Mouse (Mus musculus): ENCODE data around the gene Six2. TPM values are rescaled to one million over a fixed set of nuclear protein-coding genes. Genes with fewer than 3 reads are reported as not detected.

Six2 gene
- polyA plus RNA-seq, 1 experiment from 2014 or later = 9.5 TPM

DNA sequence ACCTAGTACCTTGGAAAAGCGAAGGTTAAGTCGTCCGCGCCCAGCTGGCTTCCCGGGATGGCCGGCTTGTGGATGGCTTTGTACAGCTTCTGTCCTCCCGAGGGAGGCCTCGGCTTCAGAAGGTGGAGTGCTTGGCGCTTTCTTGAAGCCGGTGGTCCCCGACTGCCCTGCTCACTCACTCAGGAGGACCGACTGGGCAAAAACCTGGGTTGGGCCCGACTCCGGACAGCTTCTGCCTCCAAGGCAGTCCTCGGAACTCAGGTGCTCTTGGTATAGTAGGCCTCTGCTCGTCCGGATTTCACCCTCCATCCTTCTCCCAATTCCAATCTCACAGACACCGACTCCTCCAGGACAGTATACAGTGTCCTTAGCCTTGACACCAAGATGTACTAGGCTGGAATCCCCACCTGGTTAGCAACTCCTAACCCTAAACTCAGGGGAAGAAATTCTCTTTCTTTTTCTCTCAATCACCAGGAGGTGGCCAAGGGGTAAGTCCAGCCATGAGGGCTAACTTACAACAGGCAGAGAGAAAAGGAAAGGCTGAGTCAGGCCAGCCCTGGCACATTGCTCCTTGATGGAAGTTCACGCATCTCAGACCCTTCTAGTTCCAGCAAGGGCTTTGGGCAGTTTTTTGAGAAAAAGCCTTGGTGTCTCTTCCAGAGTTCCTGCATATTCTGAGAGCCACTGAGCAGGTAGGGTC lies 7.1 kb downstream of the Six2 start:
- no peak for ATAC-seq (ENCODE audit: low FRiP score)
- peaks cover 89% of the 10 kb centered on the region for H3K27me3 ChIP-seq
- H3K36me3 ChIP-seq (replicated peaks) = no peaks in the 10 kb centered on the region
- H3K9me3 ChIP-seq = no peaks in the 10 kb centered on the region
- peak overlapping the region; percentile 12; the same call in 1 of the 2 replicates for H3K9ac ChIP-seq
- peaks cover 14% of the 10 kb centered on the region for H3K4me1 ChIP-seq
- 0 out of 2 replicates have a peak overlapping the region, but pooled peaks have one; percentile 39 for H3K4me2 ChIP-seq
- 0 out of 2 replicates have a peak overlapping the region, but pooled peaks have one; percentile 9 for H3K27ac ChIP-seq
- 2% methylated on average over 19 of the region's 19 CpGs for whole genome bisulfite sequencing
- peak overlapping the region; percentile 11; the same call in 1 of the 2 replicates for H3K4me3 ChIP-seq (replicated peaks)

DNA sequence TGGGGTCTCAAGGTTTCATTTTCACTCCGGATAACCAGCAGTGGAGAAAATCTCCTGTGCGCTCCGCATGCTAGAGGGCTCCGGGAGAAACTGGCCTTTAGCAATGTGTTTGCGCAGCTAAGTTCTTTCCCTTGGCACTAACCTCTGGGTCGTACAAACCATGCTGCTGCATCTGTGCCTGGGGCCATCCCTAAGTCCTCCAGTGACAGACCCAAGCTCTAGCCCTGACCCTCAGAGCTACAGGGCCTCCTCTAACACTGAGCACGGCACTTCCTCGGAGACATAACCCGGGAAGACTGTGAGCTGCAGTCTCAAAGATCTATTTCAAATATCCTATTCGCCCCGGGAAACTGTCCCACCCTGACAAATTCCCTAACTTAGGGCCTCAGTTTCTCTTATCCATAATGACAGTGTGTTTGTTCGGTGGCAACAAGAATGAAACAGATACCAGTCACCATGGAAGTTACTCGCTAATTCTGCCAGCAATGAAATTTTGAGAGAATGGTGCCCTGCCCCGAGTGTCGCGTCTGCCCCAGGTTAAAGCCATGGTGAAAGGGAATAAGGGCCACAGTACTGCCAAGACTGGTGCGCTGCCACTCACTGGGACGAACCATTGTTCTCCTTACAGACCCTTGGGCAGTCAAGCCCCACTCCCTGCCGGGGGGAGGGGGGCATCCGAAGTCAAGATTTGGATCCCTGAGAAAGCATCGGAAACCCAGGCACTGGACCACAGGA lies 7.8 kb downstream of the Six2 start:
- 0 out of 2 replicates have a peak overlapping the region, but pooled peaks have one; percentile 25 for H3K9ac ChIP-seq
- 0 out of 2 replicates have a peak overlapping the region, but pooled peaks have one; percentile 9 for H3K27ac ChIP-seq

DNA sequence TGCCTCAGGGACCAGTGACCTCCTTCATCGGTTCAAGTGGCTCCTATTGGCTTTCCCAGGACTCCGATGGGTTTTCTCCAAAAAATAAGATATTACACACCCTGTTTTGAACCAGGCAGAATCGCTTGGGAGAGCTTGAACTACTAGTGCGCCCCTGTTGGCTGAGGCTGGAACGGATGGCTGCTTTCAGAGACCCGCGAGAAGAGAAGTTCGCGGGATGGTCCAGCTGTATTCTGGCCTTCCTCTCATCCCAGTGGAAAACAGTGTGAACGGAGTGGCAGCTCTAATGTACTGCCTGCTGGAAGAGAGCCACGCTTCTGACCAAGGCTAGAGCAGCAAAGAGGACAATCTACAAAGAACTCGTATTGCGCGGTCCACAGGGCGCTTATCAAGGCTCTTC lies 8.4 kb downstream of the Six2 start:
- H3K4me1 ChIP-seq = peaks cover 10% of the 10 kb centered on the region
- H3K27ac ChIP-seq = no peak overlapping the region
- no peaks in the 10 kb centered on the region for H3K36me3 ChIP-seq (replicated peaks)
- no peaks in the 10 kb centered on the region for H3K9me3 ChIP-seq
- H3K27me3 ChIP-seq = peaks cover 81% of the 10 kb centered on the region
- H3K4me3 ChIP-seq (replicated peaks) = peak overlapping the region; percentile 23
- ATAC-seq (ENCODE audit: low FRiP score) = peak; percentile 33; the same call in 1 of the 2 replicates
- 0 out of 2 replicates have a peak overlapping the region, but pooled peaks have one; percentile 25 for H3K9ac ChIP-seq
- WGBS = 3% methylated on average over 15 of the region's 15 CpGs
- peak overlapping the region; percentile 39 for H3K4me2 ChIP-seq

More for the DNA sequence above, 7.8 kb downstream of the Six2 start:
- Histone ChIP-seq H3K27me3 (peaks cover 82% of the 10 kb centered on the region), H3K4me2 (peak overlapping the region; percentile 39), H3K9me3 (no peaks in the 10 kb centered on the region), H3K36me3 (replicated peaks) (no peaks in the 10 kb centered on the region), H3K4me1 (peaks cover 14% of the 10 kb centered on the region), H3K4me3 (replicated peaks) (peak overlapping the region; percentile 23)
- 2% methylated on average over 21 of the region's 21 CpGs for WGBS
- no peak for ATAC-seq (ENCODE audit: low FRiP score)

DNA sequence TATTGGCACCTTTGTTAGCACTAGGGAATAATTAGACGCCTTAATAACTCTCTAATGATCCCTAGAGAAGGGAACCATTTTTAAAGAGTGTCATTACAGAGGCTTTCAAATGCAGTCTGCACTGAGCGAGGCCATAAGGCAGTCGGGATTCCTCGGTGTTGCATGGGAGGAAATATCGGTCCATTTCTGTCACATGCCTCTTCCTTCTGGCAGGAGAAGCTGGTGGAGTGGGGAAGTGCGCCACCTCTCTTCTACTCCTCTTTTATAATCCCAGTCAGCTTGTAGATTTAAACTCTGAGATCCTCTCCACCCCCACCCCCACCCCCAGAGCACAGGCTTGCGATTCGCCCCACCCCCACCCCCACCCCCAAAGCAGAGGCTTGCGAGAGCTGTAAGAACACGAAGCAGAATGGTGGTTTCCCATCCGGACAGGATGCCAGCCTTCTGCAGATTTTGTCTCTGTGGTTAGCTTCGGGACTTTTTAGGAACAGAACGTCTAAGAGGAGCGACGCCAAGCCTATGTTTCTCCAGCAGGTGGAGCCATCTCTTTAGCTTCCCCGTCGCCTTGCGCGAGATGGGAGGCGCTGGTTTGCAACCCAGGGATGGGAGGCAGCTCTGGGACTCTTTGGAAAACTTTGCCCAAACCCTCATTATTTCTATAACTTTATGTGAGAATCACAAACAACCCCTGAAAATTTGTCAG lies 23.3 kb downstream of the Six2 start:
- Histone ChIP-seq H3K27me3 (peaks cover 52% of the 10 kb centered on the region), H3K36me3 (replicated peaks) (no peaks in the 10 kb centered on the region), H3K9ac (peak overlapping the region; percentile 38; the same call in 1 of the 2 replicates), H3K4me1 (peaks cover 8% of the 10 kb centered on the region; the same call in 1 of the 2 replicates), H3K9me3 (no peaks in the 10 kb centered on the region), H3K4me3 (replicated peaks) (peak overlapping the region; percentile 35), H3K27ac (no peak overlapping the region), H3K4me2 (peak overlapping the region; percentile 58)
- 1% methylated on average over 20 of the region's 20 CpGs for WGBS
- peak; percentile 83 for ATAC-seq (ENCODE audit: low FRiP score)

DNA sequence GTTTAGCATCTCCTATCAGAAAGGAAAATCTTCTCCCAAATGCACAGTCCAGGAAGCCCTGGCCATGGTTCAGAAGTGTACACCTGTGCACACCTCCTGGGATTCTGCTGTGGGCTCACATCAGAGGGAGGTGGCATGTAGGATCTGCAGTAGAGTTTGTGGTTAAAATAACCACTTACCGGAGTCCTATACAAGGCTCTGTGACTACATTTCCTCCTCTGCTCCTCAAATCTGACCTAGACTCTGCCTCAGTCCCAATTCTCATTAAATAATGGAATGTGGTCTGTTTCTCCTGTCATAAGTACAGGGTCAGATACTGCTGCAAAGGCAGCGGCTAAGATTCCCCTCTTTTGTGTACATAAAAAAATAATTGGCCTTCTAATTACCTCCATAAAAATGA lies 23.9 kb downstream of the Six2 start:
- Histone ChIP-seq H3K9ac (no peak overlapping the region), H3K4me3 (replicated peaks) (no peak overlapping the region), H3K27me3 (peaks cover 56% of the 10 kb centered on the region), H3K36me3 (replicated peaks) (no peaks in the 10 kb centered on the region), H3K27ac (no peak overlapping the region), H3K9me3 (no peaks in the 10 kb centered on the region), H3K4me1 (peaks cover 8% of the 10 kb centered on the region; the same call in 1 of the 2 replicates), H3K4me2 (peak overlapping the region; percentile 58)
- no peak for ATAC-seq (ENCODE audit: low FRiP score)
- WGBS = 24% methylated on average over 2 of the region's 2 CpGs

DNA sequence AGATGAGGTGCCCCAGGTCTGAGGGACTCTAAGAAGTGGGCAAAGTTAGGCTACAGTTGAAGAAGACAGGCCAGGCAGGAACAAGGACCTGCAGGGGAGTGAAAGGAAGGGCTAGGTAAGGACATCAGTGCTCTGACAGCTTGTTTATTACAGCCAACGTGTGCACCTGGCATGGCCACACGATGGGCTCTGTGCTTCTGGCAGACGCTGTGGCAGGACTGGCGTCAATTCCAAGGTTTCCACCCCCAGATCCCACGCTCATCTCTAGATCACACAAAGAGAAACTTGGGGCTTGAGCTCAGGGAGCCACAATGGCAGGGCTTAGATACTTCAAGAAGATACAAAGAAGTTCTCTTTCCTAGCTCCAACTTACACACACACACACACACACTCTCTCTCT lies 26.6 kb downstream of the Six2 start:
- no peaks in the 10 kb centered on the region for H3K36me3 ChIP-seq (replicated peaks)
- no peak overlapping the region for H3K4me3 ChIP-seq (replicated peaks)
- 77% methylated on average over 5 of the region's 5 CpGs for WGBS
- peaks cover 8% of the 10 kb centered on the region; the same call in 1 of the 2 replicates for H3K4me1 ChIP-seq
- H3K9me3 ChIP-seq = no peaks in the 10 kb centered on the region
- ATAC-seq (ENCODE audit: low FRiP score) = no peak
- H3K9ac ChIP-seq = no peak overlapping the region
- no peak overlapping the region for H3K4me2 ChIP-seq
- peaks cover 56% of the 10 kb centered on the region for H3K27me3 ChIP-seq
- no peak overlapping the region for H3K27ac ChIP-seq

DNA sequence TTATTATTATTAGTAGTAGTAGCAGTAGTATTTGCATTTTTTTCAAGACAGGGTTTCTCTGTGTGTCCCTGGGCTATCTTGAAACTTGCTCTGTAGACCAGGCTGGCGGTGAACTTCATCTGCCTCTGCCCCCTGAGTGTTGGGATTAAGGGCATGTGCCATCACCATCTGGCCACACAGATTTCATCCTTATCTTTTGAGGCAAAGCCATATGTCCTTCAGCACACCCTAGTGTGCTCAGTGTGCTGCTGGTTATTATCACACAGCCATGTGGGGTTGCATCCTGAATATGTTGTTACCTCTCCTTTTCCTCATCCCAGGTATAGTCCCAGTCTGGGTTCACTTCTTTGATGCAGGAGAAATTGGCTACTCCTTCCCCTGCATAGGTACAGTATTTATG lies 28.1 kb downstream of the Six2 start:
- Histone ChIP-seq H3K4me2 (no peak overlapping the region), H3K4me1 (peaks cover 8% of the 10 kb centered on the region; the same call in 1 of the 2 replicates), H3K27me3 (peaks cover 44% of the 10 kb centered on the region), H3K27ac (no peak overlapping the region), H3K36me3 (replicated peaks) (no peaks in the 10 kb centered on the region), H3K9ac (no peak overlapping the region), H3K4me3 (replicated peaks) (no peak overlapping the region), H3K9me3 (no peaks in the 10 kb centered on the region)
- WGBS = 93% methylated on average over 1 of the region's 1 CpGs
- ATAC-seq (ENCODE audit: low FRiP score) = no peak

DNA sequence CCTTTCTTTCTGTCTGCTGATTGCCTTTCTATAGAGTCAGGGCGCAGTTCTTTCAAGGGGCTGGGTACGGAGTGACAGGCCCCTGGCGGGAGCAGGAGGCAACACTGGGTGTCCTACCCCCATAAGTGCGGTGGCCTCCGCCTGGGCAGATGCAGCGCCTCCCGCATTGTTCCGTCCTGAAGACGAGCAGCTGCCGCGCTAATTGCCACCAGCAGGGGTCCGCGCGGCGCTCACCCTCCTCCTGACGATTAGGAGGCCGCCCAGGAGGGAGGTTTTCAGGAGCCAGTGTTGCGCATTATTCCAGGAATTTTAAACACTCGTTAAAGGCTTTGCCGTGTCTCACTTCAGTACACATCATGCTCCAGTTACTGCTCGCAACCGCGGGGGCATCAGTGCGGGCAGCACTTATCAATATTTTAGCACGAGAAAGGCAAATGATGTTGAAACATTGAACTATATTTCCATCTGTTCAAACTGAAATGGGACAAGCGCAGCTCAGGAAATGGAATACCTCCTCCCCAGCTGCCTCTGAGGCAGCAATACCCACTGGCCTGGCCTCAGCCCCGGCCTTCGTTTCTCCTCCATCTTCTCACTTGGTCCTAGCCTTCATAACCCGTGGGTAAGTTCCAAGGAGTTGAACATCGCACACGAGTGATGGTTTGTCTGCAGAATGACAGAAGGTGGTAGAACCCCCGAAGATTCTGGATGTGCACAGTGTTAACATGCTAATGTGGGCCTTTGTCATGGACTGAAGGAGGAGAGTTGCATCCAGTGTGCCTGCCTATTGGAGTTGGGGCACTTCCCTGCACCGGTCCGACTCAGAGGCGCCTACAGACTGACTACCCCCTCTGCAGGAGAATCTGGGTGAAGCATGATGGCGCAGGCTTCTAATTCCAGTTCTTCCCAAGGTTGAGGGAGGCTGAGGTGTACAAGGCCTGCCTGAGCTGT lies 42.1 kb downstream of the Six2 start:
- WGBS = 1% methylated on average over 35 of the region's 36 CpGs
- Histone ChIP-seq H3K4me3 (replicated peaks) (peak overlapping the region; percentile 39), H3K9ac (peak overlapping the region; percentile 44; the same call in 1 of the 2 replicates), H3K27me3 (peaks cover 89% of the 10 kb centered on the region), H3K4me1 (peaks cover 17% of the 10 kb centered on the region), H3K9me3 (no peaks in the 10 kb centered on the region), H3K4me2 (peak overlapping the region; percentile 67), H3K36me3 (replicated peaks) (no peaks in the 10 kb centered on the region), H3K27ac (peak overlapping the region; percentile 63)
- ATAC-seq (ENCODE audit: low FRiP score) = peak; percentile 89

DNA sequence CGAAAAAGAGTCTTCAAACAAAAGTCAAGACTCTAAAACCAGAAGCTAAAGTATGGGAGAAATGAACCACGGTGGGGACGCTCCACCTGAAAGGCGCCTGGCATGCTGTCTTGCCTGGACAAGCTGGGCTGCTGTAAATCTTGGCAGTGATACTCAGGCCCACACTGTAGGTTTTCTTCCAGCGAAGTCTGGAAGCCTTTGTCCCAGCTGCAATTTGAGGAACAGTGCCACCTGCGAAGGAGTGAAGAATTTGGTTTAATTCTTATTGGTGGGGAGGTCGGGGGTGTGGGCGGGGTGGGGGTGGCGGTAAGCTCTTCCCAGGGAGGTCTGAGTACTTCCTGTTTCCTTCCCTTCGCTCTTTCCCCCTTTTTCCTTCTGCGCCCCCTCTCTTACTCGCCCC lies 42.8 kb downstream of the Six2 start:
- peak overlapping the region; percentile 63; the same call in 1 of the 2 replicates for H3K27ac ChIP-seq
- H3K36me3 ChIP-seq (replicated peaks) = no peaks in the 10 kb centered on the region
- peaks cover 17% of the 10 kb centered on the region for H3K4me1 ChIP-seq
- ATAC-seq (ENCODE audit: low FRiP score) = peak; percentile 51
- H3K4me3 ChIP-seq (replicated peaks) = peak overlapping the region; percentile 39
- peaks cover 84% of the 10 kb centered on the region for H3K27me3 ChIP-seq
- H3K4me2 ChIP-seq = peak overlapping the region; percentile 67
- WGBS = 5% methylated on average over 10 of the region's 12 CpGs
- no peaks in the 10 kb centered on the region for H3K9me3 ChIP-seq
- peak overlapping the region; percentile 44; the same call in 1 of the 2 replicates for H3K9ac ChIP-seq

DNA sequence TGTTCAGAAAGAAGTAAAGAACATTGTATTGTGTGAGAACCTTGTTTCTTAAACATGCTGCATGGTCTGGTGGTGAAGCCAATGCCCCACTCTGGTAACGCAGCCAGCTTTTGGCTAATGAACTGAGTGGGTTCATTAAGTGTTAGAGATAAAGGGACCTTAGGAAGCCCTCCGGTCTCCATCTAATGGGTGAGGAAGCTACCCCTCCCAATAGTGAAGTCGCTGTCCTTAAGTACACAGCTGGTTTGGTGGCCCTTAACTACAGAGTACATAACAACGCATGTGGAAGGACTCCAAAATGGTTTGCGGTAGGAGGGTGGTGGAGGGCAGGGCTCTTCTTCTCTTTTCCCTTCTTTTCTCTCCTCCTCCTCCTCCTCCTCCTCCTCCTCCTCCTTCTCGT lies 50.2 kb downstream of the Six2 start:
- Histone ChIP-seq H3K9me3 (no peaks in the 10 kb centered on the region), H3K27ac (no peak overlapping the region), H3K36me3 (replicated peaks) (no peaks in the 10 kb centered on the region), H3K4me2 (no peak overlapping the region), H3K4me3 (replicated peaks) (no peak overlapping the region), H3K4me1 (no peaks in the 10 kb centered on the region), H3K27me3 (peaks cover 55% of the 10 kb centered on the region), H3K9ac (no peak overlapping the region)
- 82% methylated on average over 6 of the region's 6 CpGs for WGBS
- ATAC-seq (ENCODE audit: low FRiP score) = no peak

Measured in forebrain, embryonic 12.5 days (tissue).